Mouse (Mus musculus) layer of hippocampus, adult 8-10 months (tissue): ENCODE measurements around the gene Ssxb3. TPM values are rescaled to one million over a fixed set of nuclear protein-coding genes. Genes with fewer than 3 reads are reported as not detected.
"Not testable (repeated sequence)": the region's sequence is repeated elsewhere in the genome, so short reads cannot be mapped to it uniquely, and the experiment has no call there.

ENCODE experiments used
- DNase-seq, 2 experiments: peaks; one replicate each; pipeline ENCODE4 v3.0.0; 2022; ENCODE audit warnings: low spot score in 2 of 2
- total RNA-seq, 4 experiments: library from RNA; stranded (reverse); gene quantifications; 2 replicates each; pipeline ENCODE4 v1.2.4; 2022

Gene Ssxb3
- total RNA-seq = not detected

GRCm38 (mm10) chrX:8591716-8592115, at the start of gene Ssxb3:
Gene Ssxb3, minus strand, starts transcription at chrX:8591816.
- DNase-seq = not testable (repeated sequence)

- DNase-seq = not testable (repeated sequence)
Measured at GRCm38 (mm10) chrX:8548155-8548554, 43.5 kb downstream of the Ssxb3 start, which contains the start of gene Ssxb6. Gene Ssxb6, minus strand, starts transcription at chrX:8548255.

Other genes with a start within 250 kb of the Ssxb3 start
- not detected for gene Ssxb9, start 224.8 kb downstream of the Ssxb3 start, total RNA-seq
- gene Ssxb1, start 178.5 kb downstream of the Ssxb3 start, total RNA-seq = not detected
- not detected for gene Ssxb2, start 130.1 kb downstream of the Ssxb3 start, total RNA-seq
- not detected for gene Gm14459, start 66.9 kb downstream of the Ssxb3 start, total RNA-seq
- not detected for gene Ssxb6, start 43.6 kb downstream of the Ssxb3 start, total RNA-seq
- not detected for gene Ssxb8, start 99.0 kb upstream of the Ssxb3 start, total RNA-seq
- under 1 TPM in 1 of 4 experiments, not detected in 3; 0.78 TPM for gene Ssx9, start 156.6 kb upstream of the Ssxb3 start, total RNA-seq
- not detected for gene Ssxb5, start 211.9 kb upstream of the Ssxb3 start, total RNA-seq